Mouse (Mus musculus) neural tube, embryonic 14.5 days (tissue): ENCODE measurements around the gene Tars. TPM values are rescaled to one million over a fixed set of nuclear protein-coding genes. Genes with fewer than 3 reads are reported as not detected.

Source experiments
- ATAC-seq: fragments of 200-750 bp; cut with Nextera tagmentation; 2 replicates; pipeline ENCODE4 v1.8.0; 2017; ENCODE audit warnings: low read depth, mild to moderate bottlenecking, moderate TSS enrichment, moderate library complexity
- H3K27ac ChIP-seq: fragments of 300-500 bp; sonication (generic); 2 replicates; pipeline ENCODE4 v1.5.1; 2014; ENCODE audit warnings: low read depth, mild to moderate bottlenecking, control low read depth, low read length, moderate library complexity, mixed read lengths
- H3K27me3 ChIP-seq: fragments of 300-500 bp; sonication (generic); 2 replicates; pipeline ENCODE4 v1.6.1; 2014; ENCODE audit warnings: low read length; ENCODE audit not compliant: control insufficient read depth, insufficient read depth
- H3K36me3 ChIP-seq: fragments of 300-500 bp; sonication (generic); 2 replicates; pipeline ENCODE4 v1.6.1; 2014; ENCODE audit warnings: low read length, mixed read lengths; ENCODE audit not compliant: control insufficient read depth, insufficient read depth
- H3K4me1 ChIP-seq: fragments of 300-500 bp; sonication (generic); 2 replicates; pipeline ENCODE4 v1.6.1; 2014; ENCODE audit warnings: low read length; ENCODE audit not compliant: control insufficient read depth, insufficient read depth
- H3K4me2 ChIP-seq: fragments of 300-500 bp; sonication (generic); 2 replicates; pipeline ENCODE4 v1.6.1; 2014; ENCODE audit warnings: mild to moderate bottlenecking, low read depth, low read length, control low read depth
- H3K4me3 ChIP-seq: fragments of 300-500 bp; sonication (generic); 2 replicates; pipeline ENCODE4 v1.5.1; 2014; ENCODE audit warnings: low read depth, low read length, control low read depth, mixed read lengths
- H3K9ac ChIP-seq: fragments of 300-500 bp; sonication (generic); replicated peaks from 2 replicates; pipeline ENCODE4 v1.6.1; 2014; ENCODE audit warnings: low read depth, mild to moderate bottlenecking, control low read depth, low read length, mixed read lengths
- H3K9me3 ChIP-seq: fragments of 300-500 bp; sonication (generic); 2 replicates; pipeline ENCODE4 v1.6.1; 2016; ENCODE audit warnings: low read length; ENCODE audit not compliant: control insufficient read depth
- WGBS: fragments of 180-500 bp; shearing (Covaris S2); extraction: QIAGEN DNeasy Blood & Tissue Kit; methylation state at CpG from one replicate; pipeline ENCODE4 v1.1.7; 2014; 5-methylcytosine and 5-hydroxymethylcytosine counted together
- polyA plus RNA-seq: library from polyadenylated mRNA; unstranded; fragments of >200 nt; fragmentation: Nextera tagmentation; extraction: Ambion mirVana; gene quantifications from 2 replicates; pipeline ENCODE4 v1.2.1, GENCODE M21; 2014

Gene Tars
- polyA plus RNA-seq, 1 experiment from 2014 or later = 45.4 TPM

DNA sequence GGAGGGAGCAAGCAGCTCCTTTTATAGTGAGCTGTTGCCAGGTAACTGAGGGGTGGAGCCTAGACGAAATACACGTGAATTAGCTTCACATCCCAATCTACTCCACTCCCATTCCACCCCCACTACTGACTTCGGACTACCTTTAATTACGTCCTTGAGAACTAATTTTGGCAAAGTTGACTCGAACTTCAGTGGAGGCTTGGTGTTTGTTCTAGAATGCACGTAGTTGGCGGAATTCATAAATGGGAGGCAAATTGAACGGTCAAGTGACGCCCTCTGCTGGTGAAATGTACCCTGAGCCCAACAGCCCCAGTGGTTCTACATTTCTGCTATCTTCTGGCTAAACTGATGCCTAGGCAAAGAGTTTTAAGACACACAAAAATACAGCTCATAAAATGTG lies 7.3 kb upstream of the Tars start:
- H3K4me3 ChIP-seq = no peak overlapping the region
- H3K4me2 ChIP-seq = no peak overlapping the region
- no peaks in the 10 kb centered on the region for H3K4me1 ChIP-seq
- ATAC-seq = no peak
- H3K27me3 ChIP-seq = no peaks in the 10 kb centered on the region
- H3K36me3 ChIP-seq = no peaks in the 10 kb centered on the region
- 29% methylated on average over 9 of the region's 9 CpGs for WGBS
- H3K9me3 ChIP-seq = no peaks in the 10 kb centered on the region
- no peak overlapping the region for H3K9ac ChIP-seq
- no peak overlapping the region for H3K27ac ChIP-seq

DNA sequence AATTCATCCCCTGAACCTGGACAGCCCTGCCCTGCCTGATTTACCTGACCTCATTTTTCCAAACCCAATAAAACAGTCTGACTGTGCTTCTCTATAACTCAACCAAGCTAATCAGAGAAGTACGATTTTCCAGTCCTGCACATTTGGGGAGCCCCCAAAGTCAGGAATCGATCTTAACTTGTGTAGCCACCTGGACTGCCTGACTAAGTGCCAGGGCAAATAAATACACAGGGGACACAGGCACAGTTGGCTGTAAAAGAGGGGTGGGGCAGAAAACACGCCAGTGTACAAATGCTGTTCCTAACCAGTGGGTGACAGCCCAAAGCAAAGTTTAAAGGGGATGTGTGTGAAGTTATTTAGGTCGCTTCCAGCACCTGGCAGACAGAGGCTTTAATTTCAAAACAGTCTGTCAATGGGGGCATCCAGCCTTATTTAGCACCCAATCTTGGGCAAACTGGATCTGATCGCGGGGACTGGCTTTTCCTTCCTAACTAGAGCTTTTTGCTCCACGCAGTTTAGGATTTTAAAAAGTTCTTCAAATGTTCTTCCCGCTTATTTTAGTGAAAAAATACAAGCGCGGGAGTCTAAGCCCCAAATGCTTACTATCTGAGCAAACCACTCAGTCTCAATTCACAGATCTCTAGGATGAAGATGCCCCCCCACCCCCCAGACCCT lies 652 bp downstream of the Tars start:
- no peak for ATAC-seq
- Histone ChIP-seq H3K9ac (peak overlapping the region; percentile 72), H3K4me2 (peak overlapping the region; percentile 85), H3K4me1 (peaks cover 7% of the 10 kb centered on the region; the same call in 1 of the 2 replicates), H3K27me3 (no peaks in the 10 kb centered on the region), H3K36me3 (0 out of 2 replicates have a peak, but pooled peaks cover 3% of the 10 kb centered on the region), H3K27ac (peak overlapping the region; percentile 60; the same call in 1 of the 2 replicates), H3K9me3 (no peaks in the 10 kb centered on the region), H3K4me3 (peak overlapping the region; percentile 79)
- 8% methylated on average over 10 of the region's 10 CpGs for WGBS

- Histone ChIP-seq H3K27ac (no peak overlapping the region), H3K4me3 (no peak overlapping the region), H3K36me3 (peaks cover 22% of the 10 kb centered on the region), H3K9ac (no peak overlapping the region), H3K4me2 (no peak overlapping the region), H3K9me3 (no peaks in the 10 kb centered on the region), H3K4me1 (peaks cover 7% of the 10 kb centered on the region; the same call in 1 of the 2 replicates), H3K27me3 (no peaks in the 10 kb centered on the region)
- 88% methylated on average over 6 of the region's 6 CpGs for WGBS
- no peak for ATAC-seq
Observed at GRCm38 (mm10) chr15:11396421-11396820, 3.0 kb downstream of the Tars start.

- Histone ChIP-seq H3K4me2 (no peak overlapping the region), H3K4me1 (no peaks in the 10 kb centered on the region), H3K27me3 (no peaks in the 10 kb centered on the region), H3K4me3 (no peak overlapping the region), H3K27ac (no peak overlapping the region), H3K9me3 (no peaks in the 10 kb centered on the region), H3K36me3 (peaks cover 55% of the 10 kb centered on the region), H3K9ac (no peak overlapping the region)
- 95% methylated on average over 16 of the region's 16 CpGs for WGBS
- ATAC-seq = no peak
Observed at GRCm38 (mm10) chr15:11392903-11393302, 6.6 kb downstream of the Tars start.

- Histone ChIP-seq H3K9me3 (no peaks in the 10 kb centered on the region), H3K27me3 (no peaks in the 10 kb centered on the region), H3K27ac (no peak overlapping the region), H3K4me2 (no peak overlapping the region), H3K4me3 (no peak overlapping the region), H3K9ac (no peak overlapping the region), H3K4me1 (no peaks in the 10 kb centered on the region), H3K36me3 (peaks cover 35% of the 10 kb centered on the region)
- WGBS = 96% methylated on average over 21 of the region's 21 CpGs
- ATAC-seq = no peak
Observed at GRCm38 (mm10) chr15:11383796-11384195, 15.7 kb downstream of the Tars start.

DNA sequence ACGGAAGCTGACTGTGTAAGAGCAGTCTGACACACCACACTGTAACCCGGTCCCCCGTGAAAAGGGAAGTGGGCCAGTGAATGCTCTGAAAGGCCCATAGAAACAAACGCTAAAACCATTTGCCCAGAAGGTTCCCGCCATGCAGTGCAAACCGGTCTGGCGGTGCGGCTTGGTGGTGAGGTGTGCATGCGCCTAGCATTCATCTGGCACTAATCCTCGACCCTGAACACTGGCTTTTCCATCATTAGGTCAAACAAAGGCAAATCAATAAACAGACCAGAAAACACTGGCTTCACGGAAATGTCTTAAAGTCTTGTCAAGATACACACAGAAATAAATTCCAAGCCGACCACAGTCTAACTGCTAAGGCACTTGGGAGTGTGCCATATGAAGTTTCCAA lies 16.9 kb downstream of the Tars start:
- Histone ChIP-seq H3K4me3 (no peak overlapping the region), H3K9me3 (no peaks in the 10 kb centered on the region), H3K4me2 (no peak overlapping the region), H3K36me3 (peaks cover 27% of the 10 kb centered on the region), H3K27ac (no peak overlapping the region), H3K4me1 (no peaks in the 10 kb centered on the region), H3K9ac (no peak overlapping the region), H3K27me3 (no peaks in the 10 kb centered on the region)
- no peak for ATAC-seq
- WGBS = 89% methylated on average over 12 of the region's 12 CpGs

DNA sequence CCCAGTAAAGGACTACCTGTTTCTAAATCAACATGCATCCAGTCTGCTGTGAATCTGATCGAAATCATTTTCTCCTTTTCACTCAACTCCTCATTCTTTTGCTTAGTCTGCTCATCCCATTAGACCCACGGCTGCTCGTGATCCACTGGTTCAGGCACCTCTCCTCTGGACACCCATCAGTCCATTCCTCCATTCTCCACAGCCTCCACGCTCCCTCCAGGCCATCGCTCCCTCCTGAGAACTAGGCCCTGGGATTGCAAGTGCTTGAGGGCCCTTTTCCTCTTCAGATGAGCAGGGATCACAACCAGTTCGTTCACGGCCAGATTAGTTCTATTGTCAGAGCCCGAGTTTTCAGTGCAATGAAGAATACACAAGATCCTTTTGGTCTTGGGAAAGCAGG lies 18.8 kb downstream of the Tars start:
- Histone ChIP-seq H3K36me3 (peaks cover 19% of the 10 kb centered on the region), H3K4me2 (no peak overlapping the region), H3K4me3 (no peak overlapping the region), H3K27me3 (no peaks in the 10 kb centered on the region), H3K9me3 (no peaks in the 10 kb centered on the region), H3K4me1 (no peaks in the 10 kb centered on the region), H3K9ac (no peak overlapping the region), H3K27ac (no peak overlapping the region)
- peak; percentile 55; the same call in 1 of the 2 replicates for ATAC-seq
- WGBS = 84% methylated on average over 8 of the region's 8 CpGs

- Histone ChIP-seq H3K9me3 (no peaks in the 10 kb centered on the region), H3K4me1 (no peaks in the 10 kb centered on the region), H3K27ac (no peak overlapping the region), H3K4me2 (no peak overlapping the region), H3K9ac (no peak overlapping the region), H3K4me3 (no peak overlapping the region), H3K36me3 (peaks cover 14% of the 10 kb centered on the region), H3K27me3 (no peaks in the 10 kb centered on the region)
- 43% methylated on average over 8 of the region's 8 CpGs for WGBS
- peak; percentile 80 for ATAC-seq
Observed at GRCm38 (mm10) chr15:11380087-11380530, 19.4 kb downstream of the Tars start.

GRCm38 (mm10) chr15:11379431-11380086 lies 19.9 kb downstream of the Tars start:
- Histone ChIP-seq H3K4me3 (no peak overlapping the region), H3K4me1 (no peaks in the 10 kb centered on the region), H3K27ac (no peak overlapping the region), H3K9ac (no peak overlapping the region), H3K4me2 (no peak overlapping the region), H3K9me3 (no peaks in the 10 kb centered on the region), H3K36me3 (peaks cover 10% of the 10 kb centered on the region; the same call in 1 of the 2 replicates), H3K27me3 (no peaks in the 10 kb centered on the region)
- WGBS = 86% methylated on average over 8 of the region's 8 CpGs
- ATAC-seq = 0 out of 2 replicates have a peak, but pooled peaks have one; percentile 2
